Mouse (Mus musculus): ENCODE data around the gene Bdkrb2.
A peak's percentile ranks its signal among the peaks of the same experiment; 100 is the strongest.

The Bdkrb2 gene

GRCm38 (mm10) chr12:105590786-105591185 is 27.8 kb downstream of the Bdkrb2 start:
- no peak for DNase-seq (ENCODE audit: low read depth, low spot score)

- DNase-seq (ENCODE audit: low read depth, low spot score): no peak
Measured at GRCm38 (mm10) chr12:105592361-105592761, 29.3 kb downstream of the Bdkrb2 start.

- no peak for DNase-seq (ENCODE audit: low read depth, low spot score)
Measured at GRCm38 (mm10) chr12:105593471-105593870, 30.4 kb downstream of the Bdkrb2 start.

GRCm38 (mm10) chr12:105597135-105597534 is 34.1 kb downstream of the Bdkrb2 start:
- no peak for DNase-seq (ENCODE audit: low read depth, low spot score)

- no peak for DNase-seq (ENCODE audit: low read depth, low spot score)
Measured at GRCm38 (mm10) chr12:105598503-105598902, 35.5 kb downstream of the Bdkrb2 start.

- DNase-seq (ENCODE audit: low read depth, low spot score): no peak
Measured at GRCm38 (mm10) chr12:105599098-105599497, 36.1 kb downstream of the Bdkrb2 start.

- no peak for DNase-seq (ENCODE audit: low read depth, low spot score)
Measured at GRCm38 (mm10) chr12:105601586-105601985, 38.6 kb downstream of the Bdkrb2 start.

GRCm38 (mm10) chr12:105602581-105603210 is 39.7 kb downstream of the Bdkrb2 start, which contains the start of gene Bdkrb1:
Gene Bdkrb1 (plus strand): TSS chr12:105603085.
- no peak for DNase-seq (ENCODE audit: low read depth, low spot score)

GRCm38 (mm10) chr12:105603904-105604303 is 40.9 kb downstream of the Bdkrb2 start:
- no peak for DNase-seq (ENCODE audit: low read depth, low spot score)

GRCm38 (mm10) chr12:105605212-105605611 is 42.2 kb downstream of the Bdkrb2 start:
- DNase-seq (ENCODE audit: low read depth, low spot score): no peak

GRCm38 (mm10) chr12:105606881-105607280 is 43.9 kb downstream of the Bdkrb2 start:
- DNase-seq (ENCODE audit: low read depth, low spot score): no peak

- DNase-seq (ENCODE audit: low read depth, low spot score): no peak
Measured at GRCm38 (mm10) chr12:105611045-105611444, 48.0 kb downstream of the Bdkrb2 start.

- peak; percentile 4 for DNase-seq (ENCODE audit: low read depth, low spot score)
Measured at GRCm38 (mm10) chr12:105611748-105612147, 48.7 kb downstream of the Bdkrb2 start.

GRCm38 (mm10) chr12:105613559-105613958 is 50.5 kb downstream of the Bdkrb2 start:
- no peak for DNase-seq (ENCODE audit: low read depth, low spot score)

- no peak for DNase-seq (ENCODE audit: low read depth, low spot score)
Measured at GRCm38 (mm10) chr12:105622048-105622447, 59.0 kb downstream of the Bdkrb2 start.

GRCm38 (mm10) chr12:105622981-105623539 is 60.0 kb downstream of the Bdkrb2 start:
- DNase-seq (ENCODE audit: low read depth, low spot score): no peak

- no peak for DNase-seq (ENCODE audit: low read depth, low spot score)
Measured at GRCm38 (mm10) chr12:105625798-105626197, 62.8 kb downstream of the Bdkrb2 start.

GRCm38 (mm10) chr12:105634374-105635067 is 71.5 kb downstream of the Bdkrb2 start:
- DNase-seq (ENCODE audit: low read depth, low spot score): no peak

- no peak for DNase-seq (ENCODE audit: low read depth, low spot score)
Measured at GRCm38 (mm10) chr12:105636551-105636950, 73.5 kb downstream of the Bdkrb2 start.

- no peak for DNase-seq (ENCODE audit: low read depth, low spot score)
Measured at GRCm38 (mm10) chr12:105637554-105637953, 74.5 kb downstream of the Bdkrb2 start.

GRCm38 (mm10) chr12:105642770-105643321 is 79.8 kb downstream of the Bdkrb2 start:
- no peak for DNase-seq (ENCODE audit: low read depth, low spot score)

Measured in c-Kit-negative CD71-positive TER-119-positive erythroid progenitor cells, embryonic 14.5 days (primary cell).